Mouse (Mus musculus): ENCODE measurements around the gene Tuba1c.

Tuba1c gene

GRCm38 (mm10) chr15:99029619-99030584 lies at the start of gene Tuba1c:
TSS of gene Tuba1c (plus strand) at chr15:99029891.
- in situ Hi-C loops (cut with MboI, MseI), result loop anchor here (5.0 to 10.0 kb wide), 2 partner anchors 98 to 515 kb away; partner anchors contain the start of gene Tuba1b (in 2 of the 2)

- in situ Hi-C loops (cut with MboI, MseI), result no loop called here
Observed at GRCm38 (mm10) chr15:98980012-98980614, 49.6 kb upstream of the Tuba1c start.

GRCm38 (mm10) chr15:98982100-98982499 lies 47.6 kb upstream of the Tuba1c start:
- in situ Hi-C loops (cut with MboI, MseI), result no loop called here

GRCm38 (mm10) chr15:98983431-98984081 lies 46.1 kb upstream of the Tuba1c start:
- in situ Hi-C loops (cut with MboI, MseI), result no loop called here

- in situ Hi-C loops (cut with MboI, MseI), result no loop called here
Observed at GRCm38 (mm10) chr15:98984681-98985080, 45.0 kb upstream of the Tuba1c start.

- in situ Hi-C loops (cut with MboI, MseI), result no loop called here
Observed at GRCm38 (mm10) chr15:98985240-98985981, 44.3 kb upstream of the Tuba1c start.

GRCm38 (mm10) chr15:98985982-98986715 lies 43.5 kb upstream of the Tuba1c start:
- in situ Hi-C loops (cut with MboI, MseI), result no loop called here

GRCm38 (mm10) chr15:98987077-98987630 lies 42.5 kb upstream of the Tuba1c start:
- in situ Hi-C loops (cut with MboI, MseI), result no loop called here

GRCm38 (mm10) chr15:98987661-98988181 lies 42.0 kb upstream of the Tuba1c start:
- in situ Hi-C loops (cut with MboI, MseI), result no loop called here

GRCm38 (mm10) chr15:98988787-98989186 lies 40.9 kb upstream of the Tuba1c start:
- in situ Hi-C loops (cut with MboI, MseI), result no loop called here

GRCm38 (mm10) chr15:98989701-98990430 lies 39.8 kb upstream of the Tuba1c start:
- in situ Hi-C loops (cut with MboI, MseI), result loop anchor here in 1 of 2 experiments (5.0 kb wide), 1 partner anchor 33 kb away; no protein-coding TSS in a partner anchor

GRCm38 (mm10) chr15:98990669-98991539 lies 38.8 kb upstream of the Tuba1c start:
- in situ Hi-C loops (cut with MboI, MseI), result loop anchor here in 1 of 2 experiments (5.0 kb wide), 1 partner anchor 34 kb away; no protein-coding TSS in a partner anchor

- in situ Hi-C loops (cut with MboI, MseI), result loop anchor here in 1 of 2 experiments (5.0 kb wide), 1 partner anchor 34 kb away; no protein-coding TSS in a partner anchor
Observed at GRCm38 (mm10) chr15:98991540-98992050, 38.1 kb upstream of the Tuba1c start.

GRCm38 (mm10) chr15:98992086-98992912 lies 37.4 kb upstream of the Tuba1c start:
- in situ Hi-C loops (cut with MboI, MseI), result loop anchor here in 1 of 2 experiments (5.0 kb wide), 1 partner anchor 35 kb away; no protein-coding TSS in a partner anchor

- in situ Hi-C loops (cut with MboI, MseI), result loop anchor here in 1 of 2 experiments (5.0 kb wide), 1 partner anchor 36 kb away; no protein-coding TSS in a partner anchor
Observed at GRCm38 (mm10) chr15:98993093-98993793, 36.4 kb upstream of the Tuba1c start.

- in situ Hi-C loops (cut with MboI, MseI), result loop anchor here in 1 of 2 experiments (5.0 kb wide), 1 partner anchor 37 kb away; no protein-coding TSS in a partner anchor
Observed at GRCm38 (mm10) chr15:98993865-98994264, 35.8 kb upstream of the Tuba1c start.
